Mouse (Mus musculus) hematopoietic multipotent progenitor cell, adult 10-12 weeks (in vitro differentiated cells): Measurements from ENCODE around the gene Ecpas. TPM values are rescaled to one million over a fixed set of nuclear protein-coding genes. Genes with fewer than 3 reads are reported as not detected.

Experiments
- polyA plus RNA-seq: library from polyadenylated mRNA; stranded (reverse); fragments of >175 nt; gene quantifications from 2 replicates; pipeline ENCODE4 v1.2.3, GENCODE M21; 2012; ENCODE audit warnings: low replicate concordance

Gene Ecpas
- polyA plus RNA-seq = 16.4 and 33.5 TPM in 2 replicates

GRCm38 (mm10) chr4:58912629-58913335 lies at the start of gene Ecpas:
Gene Ecpas, minus strand, starts transcription at chr4:58912749.

GRCm38 (mm10) chr4:58943420-58944205 lies 31.1 kb upstream of the Ecpas start, which contains the start of gene Zkscan16:
Gene Zkscan16, plus strand, starts transcription at chr4:58943628.

GRCm38 (mm10) chr4:58787616-58788015 lies 124.9 kb downstream of the Ecpas start, which contains the start of gene Olfr267:
Gene Olfr267, minus strand, starts transcription at chr4:58787716.

Other genes with a start within 250 kb of the Ecpas start
- gene Olfr267, start 125.0 kb downstream of the Ecpas start, polyA plus RNA-seq = not detected in 2 replicates
- not detected in 2 replicates for gene Zkscan16, start 30.9 kb upstream of the Ecpas start, polyA plus RNA-seq
- gene Ptgr1, start 74.4 kb upstream of the Ecpas start, polyA plus RNA-seq = 0.11 and 0.28 TPM in 2 replicates
- 3.0 and 4.6 TPM in 2 replicates for gene Dnajc25, start 82.3 kb upstream of the Ecpas start, polyA plus RNA-seq
- not detected in 2 replicates for gene Gm20503, start 90.5 kb upstream of the Ecpas start, polyA plus RNA-seq
- 38.5 and 79.7 TPM in 2 replicates for gene Gng10, start 122.3 kb upstream of the Ecpas start, polyA plus RNA-seq
- not detected in 2 replicates for gene AI481877, start 226.2 kb upstream of the Ecpas start, polyA plus RNA-seq